Mouse (Mus musculus): ENCODE measurements around the gene Chuk. TPM values are rescaled to one million over a fixed set of nuclear protein-coding genes. Genes with fewer than 3 reads are reported as not detected.

Chuk gene
- polyA plus RNA-seq, 1 experiment, result 102 TPM

DNA sequence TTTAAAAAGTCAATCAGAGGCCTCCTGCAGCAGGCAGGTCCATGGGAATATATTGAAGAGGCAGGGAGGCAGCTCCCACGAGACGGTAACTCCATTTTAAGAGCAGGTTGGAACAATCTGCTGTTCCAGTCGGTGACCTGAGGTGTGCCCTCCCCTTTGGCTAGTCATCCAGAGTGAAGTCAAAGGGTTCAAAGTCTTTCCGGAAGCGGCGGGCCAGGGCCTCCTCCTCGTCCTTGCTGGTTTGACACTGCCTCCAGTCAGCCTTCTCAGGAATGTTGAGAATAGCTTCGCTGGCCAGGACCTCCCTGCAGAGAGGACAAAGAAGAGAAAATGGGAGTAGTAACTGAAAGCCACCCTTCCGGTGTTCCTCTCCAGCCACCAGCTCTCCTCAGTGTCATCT is 3.1 kb upstream of the Chuk start:
- H3K27ac ChIP-seq (ENCODE audit: insufficient read depth, low read length), result no peak overlapping the region
- H3K4me3 ChIP-seq (ENCODE audit: insufficient read depth, low read length), result no peak overlapping the region
- no peak for TF ChIP-seq POLR2A (IDR thresholded peaks at IDR 0.05; ENCODE audit: extremely low read depth, insufficient read depth, low read length)
- no peak for TF ChIP-seq CTCF (IDR thresholded peaks at IDR 0.05; ENCODE audit: extremely low read depth, insufficient read depth, low read length)
- H3K4me1 ChIP-seq (ENCODE audit: control insufficient read depth, insufficient read depth, low read length), result peaks cover 4% of the 10 kb centered on the region

DNA sequence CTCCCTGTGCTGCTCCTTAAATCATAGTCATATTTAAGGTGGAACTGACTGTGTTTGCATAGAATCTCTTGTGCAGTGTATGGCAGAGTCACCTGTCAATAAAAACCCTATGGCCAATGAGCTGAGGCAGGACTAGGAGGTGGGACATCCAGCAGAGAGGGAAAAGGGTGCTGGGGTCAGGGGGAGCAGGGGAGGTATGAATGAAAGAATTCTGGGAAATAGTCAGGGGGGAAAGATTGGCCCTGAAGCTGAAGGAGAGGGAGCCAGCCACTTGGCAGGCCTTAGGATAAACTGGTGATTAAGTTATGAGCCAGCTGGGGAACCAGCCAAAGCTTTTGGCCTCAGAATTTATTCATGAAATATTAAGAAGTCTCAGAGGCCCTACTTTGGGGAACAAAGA is 1.7 kb upstream of the Chuk start:
- H3K27ac ChIP-seq (ENCODE audit: insufficient read depth, low read length), result no peak overlapping the region
- no peak overlapping the region for H3K4me3 ChIP-seq (ENCODE audit: insufficient read depth, low read length)
- no peak for TF ChIP-seq CTCF (IDR thresholded peaks at IDR 0.05; ENCODE audit: extremely low read depth, insufficient read depth, low read length)
- TF ChIP-seq POLR2A (IDR thresholded peaks at IDR 0.05; ENCODE audit: extremely low read depth, insufficient read depth, low read length), result no peak
- H3K4me1 ChIP-seq (ENCODE audit: control insufficient read depth, insufficient read depth, low read length), result peaks cover 5% of the 10 kb centered on the region

DNA sequence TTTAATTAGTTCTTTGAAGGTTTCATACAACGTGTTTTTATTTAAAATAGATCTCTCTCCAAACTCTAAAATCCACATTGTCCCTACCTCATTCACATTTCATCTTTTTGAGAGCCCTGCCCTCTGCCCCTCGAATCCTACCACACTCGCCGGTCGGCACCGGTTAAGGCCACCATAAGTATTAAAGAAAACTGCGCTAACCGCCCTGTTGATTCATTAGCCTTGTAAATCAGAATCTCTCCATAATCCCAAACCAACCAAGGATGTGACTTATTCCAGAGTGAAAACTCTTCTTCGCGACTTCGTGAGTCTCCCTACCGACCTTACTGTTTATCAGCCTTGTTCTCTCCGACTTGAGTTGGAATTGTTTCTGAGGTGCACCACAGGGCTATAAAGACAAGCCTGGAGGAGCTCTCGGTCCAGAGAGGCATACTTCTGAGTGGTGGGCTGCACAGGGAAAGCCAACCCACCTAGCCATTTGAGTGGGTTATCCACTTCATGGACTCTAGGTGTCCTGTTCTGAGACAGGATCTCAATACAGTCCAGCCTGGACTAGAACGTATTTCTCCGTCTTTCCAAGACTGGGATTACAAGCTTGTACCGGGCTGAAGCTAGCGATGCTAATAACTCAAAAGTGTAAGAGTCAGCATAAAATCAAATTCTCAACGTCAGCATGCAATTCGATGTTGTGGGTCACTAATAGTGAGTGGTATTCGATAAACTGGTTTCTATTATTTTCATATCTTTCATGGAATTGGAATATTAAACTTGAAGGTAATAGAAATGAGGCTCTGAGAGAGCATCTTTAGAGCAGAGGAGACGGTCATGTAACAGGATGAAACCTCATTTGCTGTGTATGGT is 611 bp upstream of the Chuk start:
- no peak overlapping the region for H3K27ac ChIP-seq (ENCODE audit: insufficient read depth, low read length)
- peak overlapping the region; percentile 88 for H3K4me3 ChIP-seq (ENCODE audit: insufficient read depth, low read length)
- TF ChIP-seq CTCF (IDR thresholded peaks at IDR 0.05; ENCODE audit: extremely low read depth, insufficient read depth, low read length), result no peak
- TF ChIP-seq POLR2A (IDR thresholded peaks at IDR 0.05; ENCODE audit: extremely low read depth, insufficient read depth, low read length), result no peak

DNA sequence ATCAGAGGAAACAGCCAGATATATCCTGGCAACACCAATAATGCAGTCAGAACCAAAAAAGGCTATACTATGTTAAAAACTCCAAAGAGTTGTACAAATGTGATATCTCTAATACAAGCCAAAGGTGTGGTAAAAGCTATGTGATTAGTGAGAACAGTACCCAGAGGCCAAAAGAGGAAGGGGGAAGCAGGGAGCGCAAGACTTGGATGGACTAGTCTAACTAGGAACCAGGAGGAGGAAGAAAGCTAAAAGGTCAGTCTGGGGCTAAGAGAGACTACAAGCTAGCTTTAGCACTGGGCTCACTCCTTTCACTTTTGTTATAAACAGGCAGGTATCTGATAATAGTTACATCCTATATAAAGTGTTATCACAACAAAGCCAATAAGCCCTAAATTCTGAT is 2.9 kb downstream of the Chuk start:
- H3K4me1 ChIP-seq (ENCODE audit: control insufficient read depth, insufficient read depth, low read length), result peaks cover 5% of the 10 kb centered on the region
- no peak for TF ChIP-seq CTCF (IDR thresholded peaks at IDR 0.05; ENCODE audit: extremely low read depth, insufficient read depth, low read length)
- no peak for TF ChIP-seq POLR2A (IDR thresholded peaks at IDR 0.05; ENCODE audit: extremely low read depth, insufficient read depth, low read length)
- no peak overlapping the region for H3K4me3 ChIP-seq (ENCODE audit: insufficient read depth, low read length)
- no peak overlapping the region for H3K27ac ChIP-seq (ENCODE audit: insufficient read depth, low read length)

More for the DNA sequence above, 611 bp upstream of the Chuk start:
- peaks cover 5% of the 10 kb centered on the region for H3K4me1 ChIP-seq (ENCODE audit: control insufficient read depth, insufficient read depth, low read length)

DNA sequence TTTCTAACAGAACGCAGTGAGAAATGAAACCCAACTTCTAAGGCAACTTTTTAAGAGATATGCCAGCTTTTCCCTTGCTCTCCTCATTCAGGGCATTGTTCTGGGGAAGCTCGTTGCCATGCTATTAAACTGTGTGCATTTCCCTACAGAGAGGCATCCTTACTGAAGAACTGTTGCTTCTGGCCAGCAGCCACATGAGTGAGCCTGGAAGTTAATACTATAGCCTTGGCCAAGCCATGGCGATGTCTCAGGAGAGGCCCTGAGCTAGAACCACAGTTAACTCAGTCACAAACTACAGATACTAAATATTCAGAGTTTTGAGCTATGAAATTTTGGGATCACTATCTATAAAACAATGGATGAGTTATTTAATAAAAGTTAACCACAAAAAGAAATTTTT is 4.3 kb downstream of the Chuk start:
- Histone ChIP-seq H3K27ac (ENCODE audit: insufficient read depth, low read length) (no peak overlapping the region), H3K4me3 (ENCODE audit: insufficient read depth, low read length) (no peak overlapping the region), H3K4me1 (ENCODE audit: control insufficient read depth, insufficient read depth, low read length) (peaks cover 4% of the 10 kb centered on the region)
- TF ChIP-seq POLR2A (IDR thresholded peaks at IDR 0.05; ENCODE audit: extremely low read depth, insufficient read depth, low read length) (no peak), CTCF (IDR thresholded peaks at IDR 0.05; ENCODE audit: extremely low read depth, insufficient read depth, low read length) (no peak)

DNA sequence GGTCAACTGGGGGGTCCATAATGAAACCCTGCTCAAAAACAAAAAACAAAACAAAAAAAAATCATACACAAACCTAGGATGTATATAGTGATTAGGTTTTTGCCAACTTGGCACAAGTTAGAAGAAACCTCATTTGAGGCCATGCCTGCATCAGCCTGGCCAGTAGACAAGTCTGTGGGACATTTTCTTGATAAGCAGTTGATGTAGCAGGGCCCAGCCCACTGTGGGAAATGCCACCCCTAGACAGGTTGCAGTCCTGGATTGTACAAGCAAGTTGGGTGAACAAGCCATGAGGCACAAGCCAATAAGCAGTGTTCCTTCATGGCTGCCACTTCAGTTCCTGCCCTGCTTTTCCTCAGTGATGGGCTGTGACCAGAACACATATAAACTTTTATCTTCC is 6.4 kb downstream of the Chuk start:
- peaks cover 2% of the 10 kb centered on the region; the same call in 1 of the 2 replicates for H3K4me1 ChIP-seq (ENCODE audit: control insufficient read depth, insufficient read depth, low read length)

DNA sequence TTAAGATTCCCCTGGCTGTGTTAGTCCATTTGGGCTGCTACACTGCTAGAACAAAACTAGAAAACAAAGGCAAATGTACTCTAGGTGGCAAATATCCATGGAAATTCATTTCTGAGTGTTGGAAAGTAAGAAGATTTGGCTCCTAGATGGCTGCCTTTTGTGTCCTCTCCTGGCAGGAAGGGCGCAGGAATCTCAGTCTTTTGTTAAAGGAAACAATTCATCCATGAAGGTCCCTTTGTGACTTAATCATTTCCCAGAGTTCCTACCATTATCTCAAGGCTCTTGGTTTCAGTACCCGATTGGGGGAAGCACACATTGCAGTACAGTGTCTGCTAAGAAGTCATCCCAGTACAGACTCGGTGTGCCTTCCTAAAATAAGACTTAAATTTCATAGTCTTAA is 21.0 kb downstream of the Chuk start:
- Histone ChIP-seq H3K4me1 (ENCODE audit: control insufficient read depth, insufficient read depth, low read length) (no peaks in the 10 kb centered on the region), H3K27ac (ENCODE audit: insufficient read depth, low read length) (no peak overlapping the region)

More for the DNA sequence above, 6.4 kb downstream of the Chuk start:
- no peak overlapping the region for H3K4me3 ChIP-seq (ENCODE audit: insufficient read depth, low read length)
- no peak overlapping the region for H3K27ac ChIP-seq (ENCODE audit: insufficient read depth, low read length)
- no peak for TF ChIP-seq CTCF (IDR thresholded peaks at IDR 0.05; ENCODE audit: extremely low read depth, insufficient read depth, low read length)
- TF ChIP-seq POLR2A (IDR thresholded peaks at IDR 0.05; ENCODE audit: extremely low read depth, insufficient read depth, low read length), result no peak

DNA sequence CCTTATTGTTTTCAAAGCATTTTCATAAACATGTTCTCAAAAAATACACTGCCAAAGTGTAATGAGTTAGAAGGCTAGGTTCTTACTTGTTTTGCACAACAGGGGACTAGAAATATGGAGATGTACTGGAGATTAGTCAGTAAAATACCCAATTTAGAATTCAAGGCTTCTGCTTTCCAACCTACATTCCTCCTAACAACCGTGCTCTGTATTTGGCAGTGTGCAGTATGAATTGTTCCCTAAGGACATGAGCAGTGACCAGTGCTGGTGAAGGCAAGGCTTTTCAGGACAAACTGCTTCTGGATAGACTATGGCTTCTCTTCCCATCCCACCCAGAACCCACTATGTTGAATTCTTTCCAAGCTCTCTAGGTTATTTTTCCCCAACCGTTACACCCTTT is 26.4 kb downstream of the Chuk start:
- no peak overlapping the region for H3K4me3 ChIP-seq (ENCODE audit: insufficient read depth, low read length)
- H3K27ac ChIP-seq (ENCODE audit: insufficient read depth, low read length), result no peak overlapping the region
- no peaks in the 10 kb centered on the region for H3K4me1 ChIP-seq (ENCODE audit: control insufficient read depth, insufficient read depth, low read length)
- TF ChIP-seq CTCF (IDR thresholded peaks at IDR 0.05; ENCODE audit: extremely low read depth, insufficient read depth, low read length) (no peak), POLR2A (IDR thresholded peaks at IDR 0.05; ENCODE audit: extremely low read depth, insufficient read depth, low read length) (no peak)

More for the DNA sequence above, 21.0 kb downstream of the Chuk start:
- TF ChIP-seq POLR2A (IDR thresholded peaks at IDR 0.05; ENCODE audit: extremely low read depth, insufficient read depth, low read length), result no peak
- no peak for TF ChIP-seq CTCF (IDR thresholded peaks at IDR 0.05; ENCODE audit: extremely low read depth, insufficient read depth, low read length)
- H3K4me3 ChIP-seq (ENCODE audit: insufficient read depth, low read length), result no peak overlapping the region

DNA sequence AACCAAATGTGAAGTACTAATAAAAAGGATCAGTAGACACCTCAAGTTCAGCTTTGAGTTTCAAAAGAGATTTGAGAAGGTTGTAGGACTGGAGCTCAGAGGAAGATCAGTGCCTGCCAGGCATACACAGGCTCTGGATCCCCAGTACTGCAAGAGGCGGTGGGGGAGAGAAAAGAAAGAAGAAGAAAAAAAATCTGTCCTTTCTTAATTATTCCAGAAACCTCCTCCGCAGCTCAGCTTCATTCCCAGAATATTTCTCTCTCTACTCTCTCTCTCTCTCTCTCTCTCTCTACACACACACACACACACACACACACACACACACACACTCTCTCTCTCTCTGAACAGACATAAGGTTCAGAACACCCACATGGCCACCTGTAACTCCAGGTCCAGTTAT is 27.3 kb downstream of the Chuk start:
- Histone ChIP-seq H3K4me3 (ENCODE audit: insufficient read depth, low read length) (no peak overlapping the region), H3K27ac (ENCODE audit: insufficient read depth, low read length) (no peak overlapping the region), H3K4me1 (ENCODE audit: control insufficient read depth, insufficient read depth, low read length) (no peaks in the 10 kb centered on the region)
- TF ChIP-seq POLR2A (IDR thresholded peaks at IDR 0.05; ENCODE audit: extremely low read depth, insufficient read depth, low read length), result no peak
- no peak for TF ChIP-seq CTCF (IDR thresholded peaks at IDR 0.05; ENCODE audit: extremely low read depth, insufficient read depth, low read length)

DNA sequence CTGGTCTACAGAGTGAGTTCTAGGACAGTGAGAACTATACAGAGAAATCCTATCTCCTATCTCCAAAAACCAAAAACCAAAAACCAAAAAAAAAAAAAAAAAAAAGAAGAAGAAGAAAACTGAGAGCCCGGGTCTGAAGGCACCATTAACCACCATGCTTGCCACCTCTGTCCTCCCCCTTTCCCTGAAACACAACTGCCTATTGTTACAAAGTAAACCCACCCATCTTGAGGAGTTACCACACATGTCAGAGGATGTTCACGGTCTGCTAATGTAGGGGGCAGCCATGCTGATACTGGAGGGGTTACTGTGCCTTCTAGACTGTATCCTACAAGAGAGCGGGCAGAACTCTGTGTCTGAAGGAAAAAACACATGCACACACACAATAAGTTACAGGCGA is 30.3 kb downstream of the Chuk start:
- Histone ChIP-seq H3K27ac (ENCODE audit: insufficient read depth, low read length) (no peak overlapping the region), H3K4me3 (ENCODE audit: insufficient read depth, low read length) (no peak overlapping the region), H3K4me1 (ENCODE audit: control insufficient read depth, insufficient read depth, low read length) (no peaks in the 10 kb centered on the region)
- TF ChIP-seq POLR2A (IDR thresholded peaks at IDR 0.05; ENCODE audit: extremely low read depth, insufficient read depth, low read length) (no peak), CTCF (IDR thresholded peaks at IDR 0.05; ENCODE audit: extremely low read depth, insufficient read depth, low read length) (no peak)
